Mouse (Mus musculus) neural tube, postnatal 0 days (tissue): Measurements from ENCODE around the gene Zcchc24. TPM values are rescaled to one million over a fixed set of nuclear protein-coding genes. Genes with fewer than 3 reads are reported as not detected.

Source experiments
- polyA plus RNA-seq: library from polyadenylated mRNA; unstranded; fragments of >200 nt; fragmentation: Nextera tagmentation; extraction: Ambion mirVana; gene quantifications from 2 replicates; pipeline ENCODE4 v1.2.1, GENCODE M21; 2015

Gene Zcchc24
- polyA plus RNA-seq = 20.8 and 21.1 TPM in 2 replicates

GRCm38 (mm10) chr14:25768915-25769625 is at the start of gene Zcchc24:
TSS of gene Zcchc24 (minus strand) at chr14:25769039.

GRCm38 (mm10) chr14:25693888-25694568 is 74.8 kb downstream of the Zcchc24 start, which contains the start of gene Ppif:
TSS of gene Ppif (plus strand) at chr14:25694154.

Other genes with a start within 250 kb of the Zcchc24 start
- gene Ppif, start 74.9 kb downstream of the Zcchc24 start, polyA plus RNA-seq = 55.1 and 55.8 TPM in 2 replicates
- gene Anxa11, start 73.1 kb upstream of the Zcchc24 start, polyA plus RNA-seq = 3.1 and 4.2 TPM in 2 replicates
- gene Plac9a, start 134.1 kb upstream of the Zcchc24 start, polyA plus RNA-seq = 1.3 TPM in 1 of 2 replicates, not detected in the other
- 5.4 and 5.8 TPM in 2 replicates for gene Tmem254a, start 158.6 kb upstream of the Zcchc24 start, polyA plus RNA-seq
- gene Cphx1, start 169.3 kb upstream of the Zcchc24 start, polyA plus RNA-seq = 0.14 TPM in 1 of 2 replicates, not detected in the other
- 0.96 and 1.5 TPM in 2 replicates for gene Duxbl1, start 209.5 kb upstream of the Zcchc24 start, polyA plus RNA-seq